Mouse (Mus musculus) lung, postnatal 10 days (tissue): ENCODE data around the gene Blm.
A peak's percentile ranks its signal among the peaks of the same experiment; 100 is the strongest.

Experiments used
- DNase-seq: peaks from one replicate; pipeline ENCODE4 v3.0.0; 2021

The Blm gene

GRCm38 (mm10) chr7:80436571-80436970 lies 98.3 kb downstream of the Blm start:
- DNase-seq: no peak

- DNase-seq: no peak
Measured at GRCm38 (mm10) chr7:80435594-80435993, 99.3 kb downstream of the Blm start.

GRCm38 (mm10) chr7:80429661-80430060 lies 105.3 kb downstream of the Blm start:
- no peak for DNase-seq

DNA sequence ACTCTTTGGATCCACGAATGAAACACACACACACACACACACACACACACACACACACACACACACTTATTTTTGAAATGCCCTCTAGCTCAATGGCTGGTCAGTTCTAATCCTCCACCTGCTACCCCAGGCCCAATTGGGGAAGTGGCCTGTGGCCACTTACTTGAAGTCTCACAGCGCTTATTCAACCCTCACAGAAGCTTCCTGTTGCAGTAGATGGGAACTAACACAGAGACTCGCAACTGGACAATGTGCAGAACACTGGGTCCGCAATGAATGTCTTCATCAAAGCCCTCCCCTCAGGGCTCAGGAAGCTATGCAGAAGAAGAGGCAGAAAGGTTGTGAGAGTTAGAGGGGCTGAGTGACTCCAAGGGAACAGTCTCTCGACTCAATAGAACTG lies 107.2 kb downstream of the Blm start:
- DNase-seq: no peak

DNA sequence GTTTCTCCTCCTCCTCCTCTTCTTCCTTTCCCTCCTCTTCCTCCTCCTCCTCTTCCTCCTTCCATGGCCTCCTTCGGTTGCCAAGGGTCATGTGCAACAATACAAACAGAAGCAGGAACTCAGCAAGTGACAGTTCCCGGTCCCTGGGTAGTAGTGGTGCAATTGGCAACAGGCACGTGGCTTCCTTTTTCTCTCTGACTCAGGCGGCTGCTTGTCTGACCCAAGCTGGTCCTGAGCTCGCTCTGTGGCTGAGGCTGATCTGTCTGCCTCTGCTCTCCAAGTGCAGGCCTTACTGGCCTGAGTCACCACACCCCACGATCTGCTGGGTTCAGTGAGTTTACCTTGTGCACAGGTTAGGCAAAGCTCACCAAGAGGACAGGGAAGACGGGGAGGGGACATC lies 108.6 kb downstream of the Blm start:
- peak; percentile 45 for DNase-seq

DNA sequence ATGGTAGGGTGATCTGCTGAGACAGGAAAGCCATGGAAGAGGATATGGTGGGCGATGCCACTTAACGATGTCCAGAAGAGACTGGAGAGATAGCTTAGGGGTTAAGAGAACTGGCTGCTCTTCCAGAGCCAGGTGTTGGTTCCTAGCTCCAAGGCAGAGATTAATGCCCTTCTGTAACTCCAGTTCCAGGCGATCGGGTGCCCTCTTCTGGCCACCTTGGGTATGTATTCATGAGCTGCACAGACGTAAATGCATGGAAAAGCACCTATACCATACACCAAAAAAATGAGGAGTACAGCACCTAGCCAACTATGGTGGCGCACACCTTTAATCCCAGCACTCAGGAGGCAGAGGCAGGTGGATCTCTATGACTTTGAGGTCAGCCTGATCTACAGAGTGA lies 110.2 kb downstream of the Blm start:
- no peak for DNase-seq

DNA sequence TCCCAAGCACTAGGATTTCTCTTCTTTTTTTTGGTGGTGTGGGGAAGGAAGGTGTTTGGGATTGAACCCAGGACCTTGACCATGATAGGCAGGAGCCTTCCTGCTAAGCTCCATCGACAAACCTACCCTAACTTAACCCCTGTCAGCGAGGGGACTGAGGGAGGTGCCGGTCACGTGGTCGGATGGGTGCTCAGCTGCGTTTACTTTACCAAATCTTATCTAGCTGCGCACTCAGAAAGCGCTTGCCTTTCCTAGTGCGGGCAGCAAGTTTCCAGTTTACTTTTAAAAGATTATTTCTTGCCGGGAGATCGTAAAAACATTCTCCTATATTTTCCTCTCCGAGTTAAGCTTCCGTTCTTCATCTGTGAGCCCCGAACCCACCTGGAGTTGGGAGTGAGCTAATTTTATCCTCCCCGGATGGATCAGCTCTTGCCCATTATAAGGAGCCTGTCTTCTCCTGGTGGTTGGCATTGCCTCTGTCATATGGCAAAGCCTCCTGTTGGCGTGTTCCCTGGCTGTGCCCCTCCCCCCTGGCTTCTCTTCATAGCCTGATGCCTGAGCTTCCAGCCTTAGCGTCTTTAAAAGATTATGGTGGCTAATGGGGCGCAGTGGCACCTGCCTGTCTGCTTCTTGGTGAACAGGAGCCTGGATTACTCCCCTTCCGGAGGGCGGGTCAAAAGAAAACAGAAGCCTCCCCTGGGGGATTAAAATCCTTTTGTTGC lies 112.0 kb downstream of the Blm start:
- DNase-seq: no peak

DNA sequence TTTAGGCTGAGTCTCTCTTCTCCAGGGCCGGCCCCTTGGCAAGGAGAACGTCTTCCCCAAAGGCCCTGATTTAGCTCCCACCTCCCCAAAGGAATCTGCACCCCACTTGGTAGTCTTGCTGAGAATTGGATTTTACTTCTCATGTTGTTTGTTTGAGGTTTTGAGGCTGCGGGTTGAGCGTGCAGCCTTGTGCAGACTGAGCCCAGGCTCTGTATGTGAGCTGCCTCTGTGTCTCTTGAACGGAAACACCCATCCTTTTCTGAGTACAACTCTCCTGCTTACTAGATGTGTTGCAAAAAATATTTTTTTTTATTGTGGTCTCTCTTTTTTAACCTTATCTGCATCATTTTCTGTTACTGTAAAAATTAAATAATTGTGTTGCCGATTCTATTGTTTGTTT lies 113.3 kb downstream of the Blm start:
- no peak for DNase-seq

- DNase-seq: no peak
Measured at GRCm38 (mm10) chr7:80420586-80420985, 114.3 kb downstream of the Blm start.

- no peak for DNase-seq
Measured at GRCm38 (mm10) chr7:80419278-80419677, 115.6 kb downstream of the Blm start.

GRCm38 (mm10) chr7:80418036-80418435 lies 116.9 kb downstream of the Blm start:
- DNase-seq: no peak

DNA sequence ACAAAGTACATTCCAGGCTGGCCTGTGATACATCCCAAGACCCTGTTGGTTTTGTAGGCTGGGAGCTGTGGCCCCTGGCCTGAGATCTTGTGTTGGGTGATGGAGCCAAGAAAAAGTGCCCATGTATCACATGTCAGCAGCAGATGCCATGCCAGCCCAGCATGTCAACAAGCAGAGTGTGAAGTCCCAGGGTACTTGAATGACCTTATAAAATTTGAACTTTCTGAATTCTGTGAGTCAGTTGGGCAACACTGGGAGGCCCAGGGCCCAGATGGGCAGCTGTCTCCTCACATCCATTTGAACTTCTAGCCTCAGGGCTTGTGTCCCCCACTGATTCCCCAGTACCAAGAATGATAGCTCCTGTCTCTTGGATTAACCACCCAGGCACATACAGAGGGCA lies 117.3 kb downstream of the Blm start:
- no peak for DNase-seq

- DNase-seq: no peak
Measured at GRCm38 (mm10) chr7:80416969-80417368, 118.0 kb downstream of the Blm start.

GRCm38 (mm10) chr7:80414303-80414855 lies 120.5 kb downstream of the Blm start:
- no peak for DNase-seq

DNA sequence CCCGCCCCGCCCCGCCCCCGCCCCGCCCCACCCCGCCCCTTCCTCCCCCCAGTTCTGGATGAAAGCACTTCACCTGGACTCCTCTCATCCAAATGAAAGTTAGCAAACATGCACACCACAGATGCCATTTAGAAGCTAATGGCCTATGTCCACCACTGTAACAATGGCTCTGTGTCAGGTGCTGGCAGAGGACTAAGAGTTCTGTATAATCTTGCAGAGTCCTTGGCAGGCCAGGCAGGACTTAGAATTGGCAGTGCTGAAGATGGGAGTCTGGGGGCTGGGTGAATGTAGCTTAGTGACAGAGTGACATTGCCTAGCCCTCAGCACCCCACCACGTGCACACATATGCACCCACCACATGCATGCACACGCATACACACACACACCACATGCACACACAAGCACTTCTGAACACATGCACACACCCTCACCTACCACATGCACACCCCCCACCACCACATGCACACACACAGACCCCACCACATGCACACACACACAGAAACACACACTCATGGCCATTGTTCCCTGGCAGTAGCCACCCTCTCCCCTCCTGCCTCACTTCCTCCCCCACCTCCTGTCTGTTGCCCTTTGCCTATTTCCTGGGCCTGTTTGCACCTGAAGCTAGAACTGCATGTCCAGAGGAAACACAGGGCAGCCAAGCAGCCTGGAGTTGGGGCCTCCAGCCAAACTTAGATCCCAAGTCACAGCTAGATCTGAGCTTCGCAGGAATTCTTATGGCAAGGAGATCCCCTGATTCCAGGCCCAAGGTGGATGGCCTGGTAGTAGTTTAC lies 121.2 kb downstream of the Blm start:
- DNase-seq: no peak

DNA sequence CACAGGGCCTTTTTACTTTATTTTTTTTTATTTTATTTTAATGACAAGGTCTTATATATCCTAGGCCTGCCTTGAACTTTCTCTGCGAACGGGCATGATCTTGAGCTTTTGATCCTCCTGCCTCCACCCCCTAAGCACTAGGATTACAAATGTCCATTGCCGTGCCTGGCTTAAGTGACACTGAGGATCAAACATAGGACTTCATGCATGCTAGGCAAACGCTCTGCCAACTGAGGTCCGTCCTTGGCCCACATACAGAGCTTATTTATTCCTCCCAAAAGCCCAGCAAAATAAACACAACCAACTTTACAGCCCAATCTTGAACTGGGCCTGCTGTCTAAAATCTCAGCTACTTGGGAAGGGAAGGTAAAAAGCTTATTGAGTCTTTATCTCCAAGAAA lies 122.1 kb downstream of the Blm start:
- no peak for DNase-seq

DNA sequence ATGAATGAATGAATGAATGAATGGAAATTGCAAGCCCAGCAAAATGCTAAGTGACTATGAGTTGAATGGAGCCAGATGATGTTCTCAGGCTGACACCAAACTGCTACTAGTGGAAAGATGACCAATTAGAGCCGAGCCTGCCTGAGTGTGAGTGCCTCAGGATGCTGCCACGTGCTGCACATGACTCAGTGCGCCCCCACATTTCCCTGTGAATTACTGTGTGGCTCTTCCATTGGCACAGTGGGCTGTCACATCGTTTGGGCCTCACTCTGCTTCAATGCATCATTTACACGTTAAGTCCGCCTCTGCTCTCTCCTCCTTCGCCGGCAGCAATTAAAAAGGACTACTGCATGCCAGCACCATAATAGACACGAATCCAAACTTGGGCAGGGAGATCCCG lies 122.6 kb downstream of the Blm start:
- no peak for DNase-seq

- DNase-seq: no peak
Measured at GRCm38 (mm10) chr7:80410380-80410779, 124.5 kb downstream of the Blm start.

DNA sequence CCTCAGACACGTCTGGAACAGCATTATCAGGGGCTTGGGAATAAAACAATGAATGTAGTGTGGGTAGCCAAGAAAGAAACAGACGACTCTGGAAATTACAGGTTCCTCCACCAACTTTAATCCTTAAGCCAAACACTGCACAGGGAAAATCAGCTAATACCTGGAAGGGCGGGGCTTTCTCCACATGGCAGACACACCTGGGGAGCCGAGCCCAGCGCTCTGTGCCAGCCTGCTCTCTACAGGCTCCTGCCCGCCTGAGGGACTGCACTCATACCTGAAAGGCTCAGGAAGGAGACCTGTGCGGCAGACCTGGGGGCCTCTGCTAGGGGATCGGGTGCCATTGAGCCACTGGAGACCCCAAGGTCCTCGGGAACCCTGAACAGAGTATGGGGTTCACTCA lies 127.2 kb downstream of the Blm start:
- DNase-seq: no peak

DNA sequence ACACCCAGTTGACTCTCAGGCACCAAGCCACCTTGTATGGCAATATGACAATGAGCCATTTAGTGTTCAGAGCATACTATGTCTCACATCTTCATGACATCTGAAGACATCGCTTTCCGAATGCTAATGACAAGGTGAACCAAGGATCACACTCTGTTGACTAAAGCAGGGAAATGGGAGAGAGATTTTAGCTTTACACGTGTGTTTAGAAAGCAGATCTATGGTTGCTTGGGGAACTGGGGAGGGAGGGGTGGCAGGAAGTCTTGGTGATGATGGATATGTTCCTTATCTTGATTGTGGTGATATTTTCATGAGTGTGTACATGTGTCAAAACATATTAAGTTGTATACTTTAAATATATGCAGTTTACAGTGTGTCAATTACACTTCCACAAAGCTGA lies 128.7 kb downstream of the Blm start:
- no peak for DNase-seq

GRCm38 (mm10) chr7:80405188-80405695 lies 129.7 kb downstream of the Blm start, which contains the start of gene Furin:
Furin (minus strand) TSS chr7:80405436.
- DNase-seq: no peak
